Mouse (Mus musculus) embryonic facial prominence, embryonic 10.5 days (tissue): ENCODE data around the gene Gm14401. TPM values are rescaled to one million over a fixed set of nuclear protein-coding genes. Genes with fewer than 3 reads are reported as not detected.
"Not testable (repeated sequence)": the region's sequence is repeated elsewhere in the genome, so short reads cannot be mapped to it uniquely, and the experiment has no call there.

Source experiments
- DNase-seq: peaks from one replicate; pipeline ENCODE4 v3.0.0-alpha.2; 2017; ENCODE audit warnings: low spot score
- H3K27ac ChIP-seq: fragments of 300-500 bp; sonication (generic); replicated peaks from 2 replicates; pipeline ENCODE4 v1.5.1; 2016; ENCODE audit warnings: mild to moderate bottlenecking
- H3K27me3 ChIP-seq: fragments of 300-500 bp; sonication (generic); replicated peaks from 2 replicates; pipeline ENCODE4 v1.6.1; 2016; ENCODE audit warnings: low read depth, mild to moderate bottlenecking; ENCODE audit not compliant: poor library complexity, severe bottlenecking
- H3K36me3 ChIP-seq: fragments of 300-500 bp; sonication (generic); replicated peaks from 2 replicates; pipeline ENCODE4 v1.6.1; 2016; ENCODE audit warnings: mild to moderate bottlenecking, moderate library complexity
- H3K4me1 ChIP-seq: fragments of 300-500 bp; sonication (generic); 2 replicates; pipeline ENCODE4 v1.6.1; 2016
- H3K4me3 ChIP-seq: fragments of 300-500 bp; sonication (generic); 2 replicates; pipeline ENCODE4 v1.5.1; 2016; ENCODE audit warnings: mild to moderate bottlenecking, moderate library complexity
- H3K9me3 ChIP-seq: fragments of 300-500 bp; sonication (generic); 2 replicates; pipeline ENCODE4 v1.6.1; 2016; ENCODE audit warnings: mild to moderate bottlenecking
- WGBS: fragments of 180-500 bp; shearing (Covaris S2); methylation state at CpG from one replicate; pipeline ENCODE4 v1.1.7; 2016; 5-methylcytosine and 5-hydroxymethylcytosine counted together
- polyA plus RNA-seq: library from polyadenylated mRNA; unstranded; fragments of >200 nt; fragmentation: Nextera tagmentation; extraction: Ambion mirVana; gene quantifications from 2 replicates; pipeline ENCODE4 v1.2.1, GENCODE M21; 2016

The Gm14401 gene
- 0.31 TPM in 1 of 2 replicates, not detected in the other for polyA plus RNA-seq

GRCm38 (mm10) chr2:177073432-177074423 lies at the start of gene Gm14401:
Gene Gm14401, plus strand, starts transcription at chr2:177074320.
- H3K27ac ChIP-seq, H3K36me3 ChIP-seq, DNase-seq, H3K4me3 ChIP-seq, H3K27me3 ChIP-seq, H3K4me1 ChIP-seq: not testable (repeated sequence)
- WGBS: 70% methylated on average over 7 of the region's 7 CpGs
- peaks cover 16% of the 10 kb centered on the region for H3K9me3 ChIP-seq

- H3K9me3 ChIP-seq: peaks cover 16% of the 10 kb centered on the region
- not testable (repeated sequence) for H3K4me3 ChIP-seq, H3K36me3 ChIP-seq, H3K27ac ChIP-seq, H3K27me3 ChIP-seq, DNase-seq, H3K4me1 ChIP-seq
- whole genome bisulfite sequencing: 85% methylated on average over 1 of the region's 1 CpGs
Measured at GRCm38 (mm10) chr2:177072807-177073206, 1.3 kb upstream of the Gm14401 start.

- not testable (repeated sequence) for H3K4me1 ChIP-seq, H3K36me3 ChIP-seq, H3K27me3 ChIP-seq, H3K4me3 ChIP-seq, DNase-seq, H3K27ac ChIP-seq
- H3K9me3 ChIP-seq: peaks cover 16% of the 10 kb centered on the region
Measured at GRCm38 (mm10) chr2:177075015-177075414, 895 bp downstream of the Gm14401 start.

- H3K27ac ChIP-seq, H3K4me3 ChIP-seq, H3K4me1 ChIP-seq, H3K27me3 ChIP-seq, DNase-seq, H3K9me3 ChIP-seq, H3K36me3 ChIP-seq: not testable (repeated sequence)
- WGBS: 80% methylated on average over 1 of the region's 1 CpGs
Measured at GRCm38 (mm10) chr2:177079866-177080265, 5.7 kb downstream of the Gm14401 start.

GRCm38 (mm10) chr2:177109086-177109485 lies 35.0 kb downstream of the Gm14401 start:
- not testable (repeated sequence) for H3K4me1 ChIP-seq, H3K27ac ChIP-seq, DNase-seq, H3K27me3 ChIP-seq, H3K36me3 ChIP-seq, H3K9me3 ChIP-seq, H3K4me3 ChIP-seq
- 90% methylated on average over 5 of the region's 5 CpGs for WGBS

GRCm38 (mm10) chr2:177129097-177129496 lies 55.0 kb downstream of the Gm14401 start:
- not testable (repeated sequence) for H3K36me3 ChIP-seq, H3K4me3 ChIP-seq, H3K27ac ChIP-seq, DNase-seq, H3K9me3 ChIP-seq, H3K27me3 ChIP-seq, H3K4me1 ChIP-seq
- 41% methylated on average over 1 of the region's 1 CpGs for WGBS

Other genes starting within 250 kb of the Gm14401 start
- gene Gm14408, start 243.2 kb upstream of the Gm14401 start, polyA plus RNA-seq: not detected in 2 replicates
- gene Gm14296, start 146.5 kb upstream of the Gm14401 start, polyA plus RNA-seq: 5.1 and 13.7 TPM in 2 replicates
- gene Gm14419, start 73.4 kb upstream of the Gm14401 start, polyA plus RNA-seq: 9.8 and 11.1 TPM in 2 replicates
- gene Gm14410, start 132.1 kb downstream of the Gm14401 start, polyA plus RNA-seq: 29.0 and 34.7 TPM in 2 replicates
- not detected in 2 replicates for gene Gm14409, start 192.7 kb downstream of the Gm14401 start, polyA plus RNA-seq
- 0.31 and 0.65 TPM in 2 replicates for gene Gm14412, start 250.0 kb downstream of the Gm14401 start, polyA plus RNA-seq